1 mouse cellular context compared by ENCODE assay signal in the genomic region with DNA sequence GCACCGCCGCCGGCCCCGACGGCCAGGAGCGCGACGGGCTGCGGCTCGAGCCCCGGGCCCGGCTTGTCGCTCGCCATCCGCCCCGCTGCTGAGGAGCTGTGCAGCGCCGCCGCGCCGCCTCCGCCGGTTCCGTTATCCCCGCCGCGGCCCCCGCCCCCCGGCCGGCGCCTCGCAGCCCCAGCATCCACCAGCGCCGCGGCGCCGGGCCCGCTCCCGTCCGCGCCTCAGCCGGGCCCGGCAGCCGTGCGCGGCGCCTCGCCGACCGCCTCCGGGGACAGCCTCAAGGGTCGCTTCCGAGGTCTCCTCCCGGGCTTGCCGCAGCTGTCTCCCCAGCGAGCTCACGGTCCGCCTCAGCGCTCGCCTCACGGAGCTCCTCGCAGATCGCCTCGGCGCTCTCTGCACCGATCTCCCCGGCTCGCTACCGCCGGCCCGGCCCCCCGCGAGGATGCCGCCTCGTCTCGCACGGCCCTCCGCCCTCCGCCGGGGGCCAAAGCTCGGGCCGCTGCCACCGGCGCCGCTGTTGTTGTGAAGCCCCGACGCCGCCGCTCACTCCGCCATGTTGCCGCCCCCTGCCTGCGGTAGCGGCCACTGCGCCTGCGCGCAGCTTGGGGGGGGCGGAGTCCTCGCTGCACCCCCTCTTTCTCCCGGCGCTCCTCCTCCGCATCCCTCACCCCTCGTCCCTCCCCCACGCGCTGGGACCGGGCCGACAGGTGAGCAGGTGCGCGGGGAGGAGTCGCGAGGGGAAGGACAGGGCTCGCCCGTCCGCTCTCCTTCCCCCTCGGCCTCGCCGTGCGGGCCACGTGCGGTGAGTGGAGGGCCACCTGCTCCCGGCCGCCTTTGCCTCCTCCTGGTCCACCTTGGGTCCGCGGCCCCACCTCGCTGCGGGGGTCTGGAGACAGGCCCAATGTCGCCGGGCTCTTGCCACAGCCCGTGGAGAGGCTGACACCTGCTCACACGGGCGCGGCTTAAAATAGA.
TF ChIP-seq lines count a peak whose summit lies in the region.

A gene (minus strand): TSS at position 543 of the 975 bp plus-strand sequence.

TF ChIP-seq in myocyte, 11 proteins besides CTCF, POLR2A, EP300 and RAD21 (continued from another document):
- TF ChIP-seq TCF3 (IDR thresholded peaks at IDR 0.05; ENCODE audit: insufficient read length, low read depth) (no peak), MYOD1 (IDR thresholded peaks at IDR 0.05; ENCODE audit: control insufficient read depth in 1 of 3, insufficient read length in 2 of 3, low read depth in 2 of 3) (peak in 2 of 3 experiments; percentile 35 to 47)
